Mouse (Mus musculus): ENCODE results near the gene 4933424G06Rik.
A peak's percentile ranks its signal among the peaks of the same experiment; 100 is the strongest.

Gene 4933424G06Rik

GRCm38 (mm10) chr1:36711104-36711503 is 1.2 kb downstream of the 4933424G06Rik start:
- no peak for DNase-seq

GRCm38 (mm10) chr1:36714311-36714710 is 4.4 kb downstream of the 4933424G06Rik start, which contains the start of gene Actr1b:
Gene Actr1b, minus strand, starts transcription at chr1:36714422.
- no peak for DNase-seq

GRCm38 (mm10) chr1:36718786-36719185 is 8.8 kb downstream of the 4933424G06Rik start:
- DNase-seq, result no peak

GRCm38 (mm10) chr1:36723146-36724056 is 13.5 kb downstream of the 4933424G06Rik start:
- peak in 1 of 2 experiments; percentile 33 for DNase-seq

- no peak for DNase-seq
These were observed 14.1 kb downstream of the 4933424G06Rik start for GRCm38 (mm10) chr1:36724057-36724431.

GRCm38 (mm10) chr1:36737300-36737699 is 27.4 kb downstream of the 4933424G06Rik start:
- DNase-seq, result peak; percentile 77 to 83

- DNase-seq, result no peak
These were observed 29.3 kb downstream of the 4933424G06Rik start for GRCm38 (mm10) chr1:36739231-36739630.

GRCm38 (mm10) chr1:36743046-36743445 is 33.1 kb downstream of the 4933424G06Rik start:
- no peak for DNase-seq

- DNase-seq, result peak; percentile 82 to 86
These were observed 34.5 kb downstream of the 4933424G06Rik start for GRCm38 (mm10) chr1:36744268-36744944.

- DNase-seq, result no peak
These were observed 35.7 kb downstream of the 4933424G06Rik start for GRCm38 (mm10) chr1:36745661-36746060.

GRCm38 (mm10) chr1:36746452-36746851 is 36.5 kb downstream of the 4933424G06Rik start:
- DNase-seq, result peak; percentile 46 to 52

GRCm38 (mm10) chr1:36753932-36754675 is 44.2 kb downstream of the 4933424G06Rik start:
- DNase-seq, result no peak

GRCm38 (mm10) chr1:36758553-36758952 is 48.6 kb downstream of the 4933424G06Rik start:
- DNase-seq, result no peak

GRCm38 (mm10) chr1:36759076-36759475 is 49.1 kb downstream of the 4933424G06Rik start:
- DNase-seq, result no peak

- DNase-seq, result peak in 1 of 2 experiments; percentile 30
These were observed 50.5 kb downstream of the 4933424G06Rik start for GRCm38 (mm10) chr1:36760401-36760800.

GRCm38 (mm10) chr1:36761061-36761460 is 51.1 kb downstream of the 4933424G06Rik start:
- DNase-seq, result peak in 1 of 2 experiments; percentile 7

GRCm38 (mm10) chr1:36761568-36761967 is 51.6 kb downstream of the 4933424G06Rik start, which contains the start of gene Zap70:
Gene Zap70, plus strand, starts transcription at chr1:36761798.
- DNase-seq, result peak; percentile 75 to 83

- DNase-seq, result peak; percentile 66 to 78
These were observed 56.7 kb downstream of the 4933424G06Rik start for GRCm38 (mm10) chr1:36766431-36767205.

GRCm38 (mm10) chr1:36767321-36767720 is 57.4 kb downstream of the 4933424G06Rik start:
- peak in 1 of 2 experiments; percentile 55 for DNase-seq

GRCm38 (mm10) chr1:36768786-36769185 is 58.8 kb downstream of the 4933424G06Rik start:
- DNase-seq, result no peak

GRCm38 (mm10) chr1:36769951-36770350 is 60.0 kb downstream of the 4933424G06Rik start:
- DNase-seq, result no peak

- no peak for DNase-seq
These were observed 61.0 kb downstream of the 4933424G06Rik start for GRCm38 (mm10) chr1:36770998-36771397.
